Mouse (Mus musculus): ENCODE data around the gene Vmac. TPM values are rescaled to one million over a fixed set of nuclear protein-coding genes. Genes with fewer than 3 reads are reported as not detected.

The Vmac gene
- total RNA-seq, 2 experiments from 2014 or later, result 6.6 to 7.0 TPM

GRCm38 (mm10) chr17:56686801-56687200, 31.0 kb downstream of the Vmac start:
- DNase-seq, result no peak

GRCm38 (mm10) chr17:56684649-56685048, 33.2 kb downstream of the Vmac start:
- peak; percentile 33 for DNase-seq

- DNase-seq, result no peak
Measured at GRCm38 (mm10) chr17:56683546-56684140, 34.2 kb downstream of the Vmac start.

GRCm38 (mm10) chr17:56682880-56683279, 34.9 kb downstream of the Vmac start:
- DNase-seq, result no peak

GRCm38 (mm10) chr17:56681791-56682190, 36.0 kb downstream of the Vmac start:
- DNase-seq, result no peak

GRCm38 (mm10) chr17:56673647-56674416, 44.0 kb downstream of the Vmac start:
- no peak for DNase-seq

GRCm38 (mm10) chr17:56672941-56673646, 44.7 kb downstream of the Vmac start, which contains the start of gene Ranbp3:
TSS of gene Ranbp3 (plus strand) at chr17:56673294.
- peak; percentile 99 for DNase-seq

GRCm38 (mm10) chr17:56669766-56670165, 48.1 kb downstream of the Vmac start:
- no peak for DNase-seq

GRCm38 (mm10) chr17:56668384-56669144, 49.3 kb downstream of the Vmac start:
- DNase-seq, result peak; percentile 89

GRCm38 (mm10) chr17:56667591-56667990, 50.2 kb downstream of the Vmac start:
- no peak for DNase-seq

GRCm38 (mm10) chr17:56666384-56666783, 51.4 kb downstream of the Vmac start:
- no peak for DNase-seq

- no peak for DNase-seq
Measured at GRCm38 (mm10) chr17:56664333-56664732, 53.5 kb downstream of the Vmac start.

Other genes with a start within 250 kb of the Vmac start
- 10 to 100 TPM; 64.1 to 94.7 TPM for gene Ptprs, start 241.5 kb downstream of the Vmac start, total RNA-seq (2021)
- not detected for gene Znrf4, start 205.6 kb downstream of the Vmac start, total RNA-seq (2021)
- 1 to 10 TPM in 1 of 2 experiments, under 1 TPM in 1; 0.31 to 1.2 TPM for gene Gm20219, start 163.6 kb downstream of the Vmac start, total RNA-seq (2021)
- 10 to 100 TPM; 38.6 to 55.9 TPM for gene Safb2, start 133.4 kb downstream of the Vmac start, total RNA-seq (2021)
- gene Safb, start 133.2 kb downstream of the Vmac start, total RNA-seq (2021), result 10 to 100 TPM; 57.1 to 69.2 TPM
- 100 to 1,000 TPM; 212 to 233 TPM for gene 2410015M20Rik, start 108.3 kb downstream of the Vmac start, total RNA-seq (2021)
- gene Rpl36, start 104.6 kb downstream of the Vmac start, total RNA-seq (2021), result 100 to 1,000 TPM; 881 to 906 TPM
- gene Lonp1, start 91.1 kb downstream of the Vmac start, total RNA-seq (2021), result 10 to 100 TPM; 49.3 to 51.6 TPM
- under 1 TPM in 1 of 2 experiments, not detected in 1; 0.09 TPM for gene Catsperd, start 89.9 kb downstream of the Vmac start, total RNA-seq (2021)
- gene Ranbp3, start 44.7 kb downstream of the Vmac start, total RNA-seq (2021), result 10 to 100 TPM; 38.5 to 46.3 TPM
- gene Ndufa11, start 255 bp downstream of the Vmac start, total RNA-seq (2021), result 100 to 1,000 TPM; 377 to 422 TPM
- 1 to 10 TPM in 1 of 2 experiments, under 1 TPM in 1; 0.95 to 1.4 TPM for gene Nrtn, start 39.5 kb upstream of the Vmac start, total RNA-seq (2021)
- gene Dus3l, start 46.7 kb upstream of the Vmac start, total RNA-seq (2021), result 10 to 100 TPM; 17.3 to 21.1 TPM
- gene Prr22, start 52.2 kb upstream of the Vmac start, total RNA-seq (2021), result under 1 TPM; 0.19 to 0.20 TPM
- 1 to 10 TPM; 2.6 to 5.5 TPM for gene Rfx2, start 113.0 kb upstream of the Vmac start, total RNA-seq (2021)
- not detected for gene Acsbg2, start 156.4 kb upstream of the Vmac start, total RNA-seq (2021)
- under 1 TPM in 1 of 2 experiments, not detected in 1; 0.11 TPM for gene 1700061G19Rik, start 157.5 kb upstream of the Vmac start, total RNA-seq (2021)
- 10 to 100 TPM; 15.5 to 23.1 TPM for gene Mllt1, start 217.4 kb upstream of the Vmac start, total RNA-seq (2021)